Mouse (Mus musculus) hindbrain, embryonic 11.5 days (tissue): Measurements from ENCODE around the gene Hdhd5. TPM values are rescaled to one million over a fixed set of nuclear protein-coding genes. Genes with fewer than 3 reads are reported as not detected.

Source experiments
- ATAC-seq: fragments of 200-750 bp; cut with Nextera tagmentation; 2 replicates; pipeline ENCODE4 v1.8.0; 2017; ENCODE audit warnings: mild to moderate bottlenecking, moderate TSS enrichment, moderate library complexity; ENCODE audit not compliant: low FRiP score
- DNase-seq: peaks from one replicate; pipeline ENCODE4 v3.0.0-alpha.2; 2015; ENCODE audit warnings: low spot score
- H3K27ac ChIP-seq: fragments of 300-500 bp; sonication (generic); 2 replicates; pipeline ENCODE4 v1.5.1; 2014; ENCODE audit warnings: mild to moderate bottlenecking, low read depth, low read length
- H3K27me3 ChIP-seq: fragments of 300-500 bp; sonication (generic); 2 replicates; pipeline ENCODE4 v1.6.1; 2014; ENCODE audit warnings: mild to moderate bottlenecking, low read length, moderate library complexity, mixed read lengths; ENCODE audit not compliant: control insufficient read depth, insufficient read depth
- H3K36me3 ChIP-seq: fragments of 300-500 bp; sonication (generic); 2 replicates; pipeline ENCODE4 v1.6.1; 2014; ENCODE audit warnings: mild to moderate bottlenecking, low read length, moderate library complexity, mixed read lengths; ENCODE audit not compliant: control insufficient read depth, insufficient read depth
- H3K4me1 ChIP-seq: fragments of 300-500 bp; sonication (generic); replicated peaks from 2 replicates; pipeline ENCODE4 v1.6.1; 2014; ENCODE audit warnings: low read length, mixed read lengths; ENCODE audit not compliant: control insufficient read depth, insufficient read depth
- H3K4me2 ChIP-seq: fragments of 300-500 bp; sonication (generic); replicated peaks from 2 replicates; pipeline ENCODE4 v1.6.1; 2014; ENCODE audit warnings: mild to moderate bottlenecking, low read depth, low read length
- H3K4me3 ChIP-seq: fragments of 300-500 bp; sonication (generic); 2 replicates; pipeline ENCODE4 v1.5.1; 2014; ENCODE audit warnings: low read depth, low read length
- H3K9ac ChIP-seq: fragments of 300-500 bp; sonication (generic); 2 replicates; pipeline ENCODE4 v1.6.1; 2014; ENCODE audit warnings: low read depth, low read length
- H3K9me3 ChIP-seq: fragments of 300-500 bp; sonication (generic); 2 replicates; pipeline ENCODE4 v1.6.1; 2016; ENCODE audit warnings: low read length; ENCODE audit not compliant: control insufficient read depth
- WGBS: fragments of 180-500 bp; shearing (Covaris S2); extraction: QIAGEN DNeasy Blood & Tissue Kit; methylation state at CpG from one replicate; pipeline ENCODE4 v1.1.7; 2014; 5-methylcytosine and 5-hydroxymethylcytosine counted together
- polyA plus RNA-seq: library from polyadenylated mRNA; unstranded; fragments of >200 nt; fragmentation: Nextera tagmentation; extraction: Ambion mirVana; gene quantifications from 2 replicates; pipeline ENCODE4 v1.2.1, GENCODE M21; 2014

Hdhd5 gene
- polyA plus RNA-seq, 1 experiment from 2014 or later, result 13.8 TPM

DNA sequence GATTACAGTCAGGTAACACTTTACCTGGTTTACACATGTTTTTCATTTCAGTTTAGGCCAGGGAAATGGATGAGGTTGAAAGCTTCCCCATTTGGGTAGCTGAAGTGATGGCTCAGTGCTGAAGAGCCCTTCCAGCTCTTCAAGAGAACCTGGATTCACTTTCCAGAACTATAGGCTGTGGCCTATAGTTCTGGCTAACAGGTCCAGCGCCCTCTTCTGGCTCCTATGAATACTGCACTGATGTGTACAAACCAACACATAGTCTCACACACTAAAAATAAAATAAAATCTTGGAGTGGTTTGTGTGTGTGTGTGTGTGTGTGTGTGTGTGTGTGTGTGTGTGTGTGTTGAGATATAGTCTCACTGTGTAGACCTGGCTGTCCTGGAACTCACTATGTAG, 10.9 kb upstream of the Hdhd5 start:
- peaks cover 3% of the 10 kb centered on the region; the same call in 1 of the 2 replicates for H3K4me1 ChIP-seq
- H3K36me3 ChIP-seq, result no peaks in the 10 kb centered on the region
- H3K9ac ChIP-seq, result no peak overlapping the region
- ATAC-seq, result no peak
- H3K4me2 ChIP-seq, result no peak overlapping the region
- H3K4me3 ChIP-seq, result no peak overlapping the region
- 23% methylated on average over 1 of the region's 1 CpGs for WGBS
- DNase-seq, result peak; percentile 36
- H3K27ac ChIP-seq, result no peak overlapping the region
- H3K9me3 ChIP-seq, result no peaks in the 10 kb centered on the region
- H3K27me3 ChIP-seq, result no peaks in the 10 kb centered on the region

DNA sequence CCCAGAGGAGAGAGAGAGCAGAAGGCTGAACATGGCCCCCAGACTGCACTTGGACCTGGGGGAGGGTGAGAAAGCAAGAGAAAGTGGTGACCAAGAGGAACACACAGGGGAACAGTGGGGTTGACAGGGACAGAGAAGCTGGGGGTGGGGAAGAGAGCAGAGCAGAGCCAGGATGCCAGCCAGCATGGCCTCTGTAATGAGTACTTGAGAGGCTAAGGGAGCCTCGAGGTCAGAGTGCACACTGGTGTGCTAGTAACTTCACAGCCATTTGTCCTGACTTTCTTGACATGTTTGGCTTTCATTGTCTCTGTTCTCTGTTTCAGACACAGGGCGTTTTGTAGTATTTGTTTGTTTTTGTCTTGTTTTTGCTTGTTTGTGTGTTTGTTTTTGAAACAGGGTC, 10.3 kb upstream of the Hdhd5 start:
- WGBS, result 29% methylated on average over 2 of the region's 2 CpGs
- Histone ChIP-seq H3K4me1 (peaks cover 3% of the 10 kb centered on the region; the same call in 1 of the 2 replicates), H3K27me3 (no peaks in the 10 kb centered on the region), H3K36me3 (no peaks in the 10 kb centered on the region), H3K27ac (no peak overlapping the region), H3K4me3 (no peak overlapping the region), H3K9ac (no peak overlapping the region), H3K9me3 (no peaks in the 10 kb centered on the region), H3K4me2 (no peak overlapping the region)
- no peak; the same call in 1 of the 2 replicates for ATAC-seq
- DNase-seq, result no peak

- no peaks in the 10 kb centered on the region for H3K27me3 ChIP-seq
- ATAC-seq (peak; percentile 46; the same call in 1 of the 2 replicates), DNase-seq (peak; percentile 48)
- no peaks in the 10 kb centered on the region for H3K9me3 ChIP-seq
- no peaks in the 10 kb centered on the region for H3K36me3 ChIP-seq
- H3K4me1 ChIP-seq, result peaks cover 3% of the 10 kb centered on the region; the same call in 1 of the 2 replicates
- no peak overlapping the region; the same call in 1 of the 2 replicates for H3K9ac ChIP-seq
- H3K4me2 ChIP-seq, result 0 out of 2 replicates have a peak overlapping the region, but pooled peaks have one; percentile 27
- H3K4me3 ChIP-seq, result no peak overlapping the region
- peak overlapping the region; percentile 49 for H3K27ac ChIP-seq
- WGBS, result 32% methylated on average over 10 of the region's 10 CpGs
Measured at GRCm38 (mm10) chr6:120539781-120540231, 8.7 kb upstream of the Hdhd5 start.

DNA sequence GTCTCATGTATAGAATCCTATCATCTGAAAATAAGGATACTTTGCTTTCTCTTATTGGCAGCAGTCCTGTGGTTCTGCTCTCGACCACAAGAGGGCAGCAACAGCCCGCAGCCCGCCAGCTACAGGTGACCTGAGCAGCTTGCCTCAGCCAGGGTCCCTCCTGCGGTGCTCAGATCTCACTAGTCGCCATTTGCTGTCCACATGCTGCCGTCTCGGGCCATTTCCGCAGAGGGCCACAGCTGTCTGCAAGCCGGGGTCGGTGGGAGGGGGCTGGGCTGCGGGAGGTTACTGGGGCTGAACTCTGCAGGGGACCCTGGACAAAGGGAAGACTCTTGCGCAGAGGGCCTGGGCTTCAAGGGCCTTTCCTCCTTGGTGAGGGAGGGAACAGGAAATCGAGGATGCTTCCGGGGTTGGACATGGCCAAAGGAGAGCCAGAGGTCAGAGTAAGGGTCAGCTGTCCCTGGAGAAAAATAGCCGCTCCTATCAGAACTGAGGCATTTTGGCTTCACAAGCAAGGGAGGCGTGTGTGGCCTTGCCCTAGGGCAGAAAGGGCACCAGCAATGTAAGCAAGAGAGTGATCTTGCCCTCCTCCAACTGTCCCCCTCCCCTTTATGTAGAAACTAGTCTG, 8.1 kb upstream of the Hdhd5 start:
- no peaks in the 10 kb centered on the region for H3K27me3 ChIP-seq
- WGBS, result 1% methylated on average over 16 of the region's 16 CpGs
- no peaks in the 10 kb centered on the region for H3K9me3 ChIP-seq
- peaks cover 3% of the 10 kb centered on the region; the same call in 1 of the 2 replicates for H3K4me1 ChIP-seq
- H3K27ac ChIP-seq, result peak overlapping the region; percentile 49
- peak overlapping the region; percentile 32; the same call in 1 of the 2 replicates for H3K9ac ChIP-seq
- H3K4me2 ChIP-seq, result peak overlapping the region; percentile 27; the same call in 1 of the 2 replicates
- no peaks in the 10 kb centered on the region for H3K36me3 ChIP-seq
- H3K4me3 ChIP-seq, result no peak overlapping the region
- DNase-seq, result peak; percentile 92
- ATAC-seq, result peak; percentile 94

DNA sequence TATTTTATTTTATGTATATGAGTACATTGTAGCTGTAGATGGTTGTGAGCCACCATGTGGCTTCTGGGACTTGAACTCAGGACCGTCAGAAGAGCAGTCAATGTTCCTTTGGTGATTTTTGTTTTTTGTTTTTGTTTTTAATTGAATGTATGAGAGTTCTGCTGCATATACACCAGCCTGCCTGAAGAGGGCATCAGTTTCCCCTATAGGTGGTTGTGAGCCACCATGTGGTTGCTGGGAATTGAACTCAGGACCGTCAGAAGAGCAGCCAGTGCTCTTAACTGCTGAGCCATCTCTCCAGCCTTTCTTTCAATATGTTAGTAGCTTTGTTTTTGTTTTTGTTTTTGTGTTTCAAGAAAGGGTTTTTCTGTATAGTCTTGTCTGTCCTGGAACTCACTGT, 5.2 kb upstream of the Hdhd5 start:
- H3K36me3 ChIP-seq, result no peaks in the 10 kb centered on the region
- no peak overlapping the region for H3K4me2 ChIP-seq
- no peaks in the 10 kb centered on the region for H3K27me3 ChIP-seq
- no peak overlapping the region for H3K4me3 ChIP-seq
- H3K27ac ChIP-seq, result no peak overlapping the region
- ATAC-seq, result no peak
- no peak for DNase-seq
- H3K9ac ChIP-seq, result no peak overlapping the region
- 81% methylated on average over 2 of the region's 2 CpGs for WGBS
- H3K9me3 ChIP-seq, result no peaks in the 10 kb centered on the region
- H3K4me1 ChIP-seq, result peaks cover 3% of the 10 kb centered on the region; the same call in 1 of the 2 replicates

DNA sequence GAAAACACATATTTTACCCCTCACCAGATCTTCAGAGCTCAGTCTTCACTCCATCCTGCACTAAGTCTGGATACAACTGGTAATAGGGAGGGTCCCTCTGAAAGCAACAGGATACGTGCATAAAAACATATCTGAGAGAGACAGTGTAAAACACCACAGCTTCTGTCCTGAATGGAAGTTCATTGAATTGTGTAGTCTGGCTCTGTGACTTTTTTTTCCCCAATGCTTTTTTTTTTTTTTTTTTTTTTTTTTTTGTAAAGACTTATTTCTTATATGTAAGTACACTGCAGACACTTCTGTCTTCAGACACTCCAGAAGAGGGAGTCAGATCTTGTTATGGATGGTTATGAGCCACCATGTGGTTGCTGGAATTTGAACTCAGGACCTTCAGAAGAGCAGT, 1.5 kb upstream of the Hdhd5 start:
- no peaks in the 10 kb centered on the region for H3K9me3 ChIP-seq
- no peak overlapping the region for H3K4me2 ChIP-seq
- H3K4me1 ChIP-seq, result no peaks in the 10 kb centered on the region
- no peaks in the 10 kb centered on the region for H3K27me3 ChIP-seq
- 73% methylated on average over 1 of the region's 1 CpGs for WGBS
- H3K9ac ChIP-seq, result no peak overlapping the region
- no peaks in the 10 kb centered on the region; the same call in 1 of the 2 replicates for H3K36me3 ChIP-seq
- no peak overlapping the region for H3K27ac ChIP-seq
- H3K4me3 ChIP-seq, result no peak overlapping the region
- DNase-seq (no peak), ATAC-seq (no peak)

DNA sequence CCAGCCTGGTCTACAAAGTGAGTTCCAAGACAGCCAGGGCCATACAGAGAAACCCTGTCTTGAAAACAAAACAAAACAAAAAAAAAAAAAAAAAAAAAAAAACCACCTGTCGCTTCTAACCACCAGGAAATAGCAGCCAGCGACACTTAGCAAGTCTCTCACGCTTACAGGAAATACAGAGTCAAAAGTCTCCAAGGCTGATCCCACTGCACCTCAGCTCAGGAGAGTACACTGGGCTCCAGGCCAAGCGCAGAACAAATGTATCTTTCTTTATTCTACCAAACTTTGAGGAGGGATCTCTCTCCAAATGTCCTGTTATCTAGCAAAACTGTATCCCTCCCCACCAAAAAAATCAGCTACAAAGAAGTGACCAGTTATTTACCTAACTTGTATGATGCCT, 2.0 kb downstream of the Hdhd5 start:
- no peak for DNase-seq
- Histone ChIP-seq H3K4me2 (no peak overlapping the region), H3K27me3 (no peaks in the 10 kb centered on the region), H3K4me3 (no peak overlapping the region), H3K4me1 (no peaks in the 10 kb centered on the region), H3K36me3 (no peaks in the 10 kb centered on the region; the same call in 1 of the 2 replicates), H3K9ac (no peak overlapping the region), H3K27ac (no peak overlapping the region), H3K9me3 (no peaks in the 10 kb centered on the region)
- WGBS, result 79% methylated on average over 4 of the region's 4 CpGs
- ATAC-seq, result no peak

GRCm38 (mm10) chr6:120524796-120525195, 6.3 kb downstream of the Hdhd5 start:
- no peak for DNase-seq
- Histone ChIP-seq H3K4me3 (no peak overlapping the region), H3K9ac (no peak overlapping the region), H3K9me3 (no peaks in the 10 kb centered on the region), H3K27ac (no peak overlapping the region), H3K4me1 (no peaks in the 10 kb centered on the region), H3K36me3 (no peaks in the 10 kb centered on the region; the same call in 1 of the 2 replicates), H3K27me3 (no peaks in the 10 kb centered on the region), H3K4me2 (no peak overlapping the region)
- no peak for ATAC-seq
- 93% methylated on average over 5 of the region's 5 CpGs for WGBS

GRCm38 (mm10) chr6:120519647-120520046, 11.5 kb downstream of the Hdhd5 start:
- 82% methylated on average over 5 of the region's 5 CpGs for WGBS
- H3K4me1 ChIP-seq, result no peaks in the 10 kb centered on the region
- no peak for DNase-seq
- no peak overlapping the region for H3K27ac ChIP-seq
- H3K4me3 ChIP-seq, result no peak overlapping the region
- no peaks in the 10 kb centered on the region for H3K9me3 ChIP-seq
- H3K9ac ChIP-seq, result no peak overlapping the region
- H3K27me3 ChIP-seq, result no peaks in the 10 kb centered on the region
- no peak overlapping the region for H3K4me2 ChIP-seq
- no peak for ATAC-seq
- H3K36me3 ChIP-seq, result no peaks in the 10 kb centered on the region; the same call in 1 of the 2 replicates
